Mouse (Mus musculus): ENCODE data around the gene Gm4737.

DNA sequence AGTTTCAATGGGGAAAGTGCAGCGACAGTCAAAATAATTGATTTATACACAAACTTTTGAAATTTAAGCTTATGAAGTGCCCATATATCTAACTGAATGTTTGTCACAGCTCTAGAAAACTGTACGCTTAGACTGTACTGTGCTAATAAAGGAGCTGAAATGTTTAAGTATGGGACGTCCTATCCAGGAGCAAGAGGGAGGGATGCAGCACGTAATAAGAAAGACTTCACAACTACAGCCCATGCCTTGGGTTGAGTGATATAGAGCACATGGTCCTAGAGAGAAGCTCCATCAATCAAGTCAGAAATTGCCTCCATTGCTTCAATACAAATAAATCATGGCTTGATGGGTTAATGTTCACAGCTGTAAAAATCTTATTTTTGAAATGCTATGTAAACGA is 40.9 kb upstream of the Gm4737 start:
- TF ChIP-seq ZC3H11A (IDR thresholded peaks at IDR 0.05; ENCODE audit: borderline replicate concordance, low read depth, low read length) (no peak), HCFC1 (IDR thresholded peaks at IDR 0.05; ENCODE audit: borderline replicate concordance, insufficient read depth, low read length) (no peak)
